Mouse (Mus musculus): Measurements from ENCODE around the gene Lrmda. TPM values are rescaled to one million over a fixed set of nuclear protein-coding genes. Genes with fewer than 3 reads are reported as not detected.

The Lrmda gene
- total and polyA plus RNA-seq, 3 experiments = 0.43 to 1.1 (median 1.0) TPM

DNA sequence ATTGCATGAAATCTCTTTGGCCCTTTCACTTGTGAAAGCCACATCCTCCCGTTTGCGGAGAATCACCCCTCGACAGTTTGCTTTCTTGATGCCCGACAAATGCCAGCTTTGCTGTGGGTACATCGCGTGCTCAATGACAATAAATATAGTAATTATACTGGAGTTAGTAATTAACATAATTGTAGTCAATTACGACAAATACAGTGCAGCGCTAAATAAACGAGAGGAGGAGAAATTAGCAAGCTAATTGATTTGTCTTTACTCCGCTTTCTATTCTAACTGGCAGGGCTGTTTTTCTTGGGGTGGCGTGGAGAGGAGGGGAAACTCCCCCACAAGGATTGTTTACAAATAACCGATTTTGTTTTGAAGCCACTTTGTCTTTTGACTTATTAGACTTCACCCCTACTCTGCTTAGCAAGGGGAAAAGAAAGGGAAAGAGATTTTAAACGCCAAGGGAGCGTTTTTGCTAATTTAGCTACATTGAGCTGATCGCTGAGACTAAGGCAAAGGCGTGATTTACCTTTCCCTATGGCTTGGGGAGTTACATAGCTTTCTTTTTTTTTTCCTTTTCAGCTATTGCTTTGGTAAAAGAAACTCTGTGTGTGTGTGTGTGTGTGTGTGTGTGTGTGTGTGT is 18.1 kb downstream of the Lrmda start:
- peaks cover 1% of the 10 kb centered on the region; the same call in 1 of the 2 replicates for H3K4me1 ChIP-seq (ENCODE audit: control insufficient read depth, insufficient read depth, low read length)
- WGBS = 88% methylated on average over 16 of the region's 16 CpGs
- no peaks in the 10 kb centered on the region for H3K27me3 ChIP-seq (ENCODE audit: control insufficient read depth, insufficient read depth, low read length)
- intact Hi-C loops (cut with DNase I) = loop anchor here (2.0 to 5.0 kb wide), 2 partner anchors 17 to 50 kb away; partner anchors contain the start of gene Zfp503
- TF ChIP-seq POLR2A (IDR thresholded peaks at IDR 0.05; ENCODE audit: insufficient read depth, low read depth, low read length) = no peak
- no peak for TF ChIP-seq CTCF (IDR thresholded peaks at IDR 0.05)
- TF ChIP-seq EP300 (IDR thresholded peaks at IDR 0.05; ENCODE audit: insufficient read depth, low read depth, low read length) = no peak
- H3K79me2 ChIP-seq (replicated peaks; ENCODE audit: control insufficient read depth, insufficient read depth, low read length) = no peaks in the 10 kb centered on the region
- H3K36me3 ChIP-seq (ENCODE audit: control insufficient read depth, insufficient read depth, low read length) = no peaks in the 10 kb centered on the region
- H3K9ac ChIP-seq (ENCODE audit: low read depth, low read length) = no peak overlapping the region
- H3K27ac ChIP-seq = no peak overlapping the region
- H3K4me3 ChIP-seq = no peak overlapping the region
- no peak for DNase-seq

GRCm38 (mm10) chr14:22042146-22042545 is 22.6 kb downstream of the Lrmda start:
- Histone ChIP-seq H3K36me3 (ENCODE audit: control insufficient read depth, insufficient read depth, low read length) (no peaks in the 10 kb centered on the region), H3K9ac (ENCODE audit: low read depth, low read length) (no peak overlapping the region), H3K79me2 (replicated peaks; ENCODE audit: control insufficient read depth, insufficient read depth, low read length) (no peaks in the 10 kb centered on the region), H3K4me1 (ENCODE audit: control insufficient read depth, insufficient read depth, low read length) (no peaks in the 10 kb centered on the region), H3K4me3 (no peak overlapping the region), H3K27ac (no peak overlapping the region), H3K27me3 (ENCODE audit: control insufficient read depth, insufficient read depth, low read length) (no peaks in the 10 kb centered on the region)
- intact Hi-C loops (cut with DNase I) = no loop called here
- TF ChIP-seq POLR2A (IDR thresholded peaks at IDR 0.05; ENCODE audit: insufficient read depth, low read depth, low read length) = no peak
- no peak for TF ChIP-seq CTCF (IDR thresholded peaks at IDR 0.05)
- no peak for TF ChIP-seq EP300 (IDR thresholded peaks at IDR 0.05; ENCODE audit: insufficient read depth, low read depth, low read length)
- WGBS = 88% methylated on average over 6 of the region's 6 CpGs
- DNase-seq = no peak

- WGBS = 83% methylated on average over 5 of the region's 5 CpGs
- Histone ChIP-seq H3K79me2 (replicated peaks; ENCODE audit: control insufficient read depth, insufficient read depth, low read length) (no peaks in the 10 kb centered on the region), H3K27ac (no peak overlapping the region), H3K4me1 (ENCODE audit: control insufficient read depth, insufficient read depth, low read length) (no peaks in the 10 kb centered on the region), H3K9ac (ENCODE audit: low read depth, low read length) (no peak overlapping the region), H3K36me3 (ENCODE audit: control insufficient read depth, insufficient read depth, low read length) (no peaks in the 10 kb centered on the region), H3K27me3 (ENCODE audit: control insufficient read depth, insufficient read depth, low read length) (no peaks in the 10 kb centered on the region), H3K4me3 (no peak overlapping the region)
- intact Hi-C loops (cut with DNase I) = no loop called here
- DNase-seq = no peak
- TF ChIP-seq CTCF (IDR thresholded peaks at IDR 0.05) (no peak), POLR2A (IDR thresholded peaks at IDR 0.05; ENCODE audit: insufficient read depth, low read depth, low read length) (no peak), EP300 (IDR thresholded peaks at IDR 0.05; ENCODE audit: insufficient read depth, low read depth, low read length) (no peak)
Measured at GRCm38 (mm10) chr14:22043420-22043819, 23.9 kb downstream of the Lrmda start.

DNA sequence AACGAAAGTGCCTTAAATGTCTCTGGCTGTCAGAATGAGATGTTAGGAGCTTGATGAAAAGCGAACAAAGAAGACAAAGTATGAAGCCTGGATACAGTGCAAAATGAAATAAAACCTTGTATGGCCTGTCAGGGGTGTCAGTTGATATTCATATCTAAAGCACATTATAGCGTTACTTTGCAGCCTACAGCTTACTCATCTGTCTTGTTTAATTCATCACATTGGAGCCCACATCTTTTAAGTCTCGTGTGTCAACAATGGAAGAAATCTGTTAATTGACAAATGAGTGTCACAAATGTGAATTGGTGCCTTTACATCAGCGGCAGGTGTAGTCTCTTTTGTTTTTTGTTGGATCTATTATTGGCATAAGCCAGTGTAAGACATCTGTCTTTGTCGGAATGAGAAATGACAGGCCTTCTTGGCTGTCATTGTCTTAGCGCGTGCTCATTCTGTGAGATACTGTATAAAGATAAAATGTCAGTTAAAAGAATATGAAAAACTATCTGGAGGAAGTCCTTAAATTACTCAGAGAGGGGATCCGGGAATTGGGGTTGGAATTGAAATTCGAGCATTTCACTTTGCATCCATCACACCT is 26.8 kb downstream of the Lrmda start:
- TF ChIP-seq EP300 (IDR thresholded peaks at IDR 0.05; ENCODE audit: insufficient read depth, low read depth, low read length) (no peak), CTCF (IDR thresholded peaks at IDR 0.05) (no peak), POLR2A (IDR thresholded peaks at IDR 0.05; ENCODE audit: insufficient read depth, low read depth, low read length) (no peak)
- no peaks in the 10 kb centered on the region for H3K36me3 ChIP-seq (ENCODE audit: control insufficient read depth, insufficient read depth, low read length)
- no peaks in the 10 kb centered on the region for H3K27me3 ChIP-seq (ENCODE audit: control insufficient read depth, insufficient read depth, low read length)
- intact Hi-C loops (cut with DNase I) = loop anchor here (5.0 kb wide), 1 partner anchor 46 kb away; no protein-coding TSS in a partner anchor
- H3K4me1 ChIP-seq (ENCODE audit: control insufficient read depth, insufficient read depth, low read length) = no peaks in the 10 kb centered on the region
- H3K9ac ChIP-seq (ENCODE audit: low read depth, low read length) = no peak overlapping the region
- no peak overlapping the region for H3K27ac ChIP-seq
- H3K4me3 ChIP-seq = no peak overlapping the region
- no peaks in the 10 kb centered on the region for H3K79me2 ChIP-seq (replicated peaks; ENCODE audit: control insufficient read depth, insufficient read depth, low read length)
- WGBS = 80% methylated on average over 10 of the region's 10 CpGs
- no peak for DNase-seq

GRCm38 (mm10) chr14:22048068-22048899 is 28.8 kb downstream of the Lrmda start:
- WGBS = 85% methylated on average over 18 of the region's 18 CpGs
- Histone ChIP-seq H3K36me3 (ENCODE audit: control insufficient read depth, insufficient read depth, low read length) (no peaks in the 10 kb centered on the region), H3K27ac (no peak overlapping the region), H3K79me2 (replicated peaks; ENCODE audit: control insufficient read depth, insufficient read depth, low read length) (no peaks in the 10 kb centered on the region), H3K4me1 (ENCODE audit: control insufficient read depth, insufficient read depth, low read length) (no peaks in the 10 kb centered on the region; the same call in 1 of the 2 replicates), H3K9ac (ENCODE audit: low read depth, low read length) (no peak overlapping the region), H3K4me3 (no peak overlapping the region), H3K27me3 (ENCODE audit: control insufficient read depth, insufficient read depth, low read length) (no peaks in the 10 kb centered on the region)
- no peak for TF ChIP-seq CTCF (IDR thresholded peaks at IDR 0.05)
- TF ChIP-seq EP300 (IDR thresholded peaks at IDR 0.05; ENCODE audit: insufficient read depth, low read depth, low read length) = no peak
- TF ChIP-seq POLR2A (IDR thresholded peaks at IDR 0.05; ENCODE audit: insufficient read depth, low read depth, low read length) = no peak
- intact Hi-C loops (cut with DNase I) = loop anchor here (5.0 kb wide), 1 partner anchor 44 kb away; no protein-coding TSS in a partner anchor
- DNase-seq = no peak

Data from heart, adult 2 months (tissue).